Mouse (Mus musculus): ENCODE results near the gene Ufsp2.

The Ufsp2 gene

GRCm38 (mm10) chr8:45975126-45975836 is at the start of gene Ufsp2, which contains the start of gene 1700029J07Rik:
Ufsp2 (plus strand) TSS chr8:45975528.
1700029J07Rik (minus strand) TSS chr8:45975252.
- peak; percentile 97 for DNase-seq

GRCm38 (mm10) chr8:45934582-45935014 is 40.7 kb upstream of the Ufsp2 start, which contains the start of gene Ccdc110:
Ccdc110 (plus strand) TSS chr8:45934619.
- peak; percentile 85 for DNase-seq

- DNase-seq: no peak
Measured at GRCm38 (mm10) chr8:45936986-45937385, 38.3 kb upstream of the Ufsp2 start.

- no peak for DNase-seq
Measured at GRCm38 (mm10) chr8:45946283-45946682, 29.0 kb upstream of the Ufsp2 start.

GRCm38 (mm10) chr8:45950622-45951021 is 24.7 kb upstream of the Ufsp2 start:
- DNase-seq: no peak

- DNase-seq: no peak
Measured at GRCm38 (mm10) chr8:45970894-45971293, 4.4 kb upstream of the Ufsp2 start.

GRCm38 (mm10) chr8:45973988-45974505 is 1.3 kb upstream of the Ufsp2 start:
- DNase-seq: no peak

- DNase-seq: no peak
Measured at GRCm38 (mm10) chr8:45975837-45976468, 625 bp downstream of the Ufsp2 start.

GRCm38 (mm10) chr8:45986665-45987064 is 11.3 kb downstream of the Ufsp2 start:
- DNase-seq: no peak

GRCm38 (mm10) chr8:45988189-45988588 is 12.9 kb downstream of the Ufsp2 start:
- no peak for DNase-seq

- DNase-seq: no peak
Measured at GRCm38 (mm10) chr8:45990631-45991310, 15.4 kb downstream of the Ufsp2 start.

GRCm38 (mm10) chr8:45994111-45994510 is 18.8 kb downstream of the Ufsp2 start:
- DNase-seq: no peak

- no peak for DNase-seq
Measured at GRCm38 (mm10) chr8:45995576-45995975, 20.2 kb downstream of the Ufsp2 start.

GRCm38 (mm10) chr8:45998228-45998627 is 22.9 kb downstream of the Ufsp2 start:
- DNase-seq: no peak

GRCm38 (mm10) chr8:45999138-45999783 is 23.9 kb downstream of the Ufsp2 start, which contains the start of gene Lrp2bp:
Lrp2bp (plus strand) TSS chr8:45999303.
- peak; percentile 57 for DNase-seq

- DNase-seq: peak; percentile 98
Measured at GRCm38 (mm10) chr8:45999784-46000705, 24.7 kb downstream of the Ufsp2 start.

- DNase-seq: no peak
Measured at GRCm38 (mm10) chr8:46005596-46005995, 30.3 kb downstream of the Ufsp2 start, which contains the start of gene Ankrd37. Ankrd37 (minus strand) TSS chr8:46005707.

- no peak for DNase-seq
Measured at GRCm38 (mm10) chr8:46007050-46007672, 31.8 kb downstream of the Ufsp2 start.

- DNase-seq: no peak
Measured at GRCm38 (mm10) chr8:46010306-46010705, 35.0 kb downstream of the Ufsp2 start.

GRCm38 (mm10) chr8:46010746-46011680 is 35.7 kb downstream of the Ufsp2 start:
- peak; percentile 37 for DNase-seq
